Mouse (Mus musculus): ENCODE data around the gene Il23r. TPM values are rescaled to one million over a fixed set of nuclear protein-coding genes. Genes with fewer than 3 reads are reported as not detected.
"Not testable (repeated sequence)": the region's sequence is repeated elsewhere in the genome, so short reads cannot be mapped to it uniquely, and the experiment has no call there.

Il23r gene
- polyA plus RNA-seq, 1 experiment: not detected

DNA sequence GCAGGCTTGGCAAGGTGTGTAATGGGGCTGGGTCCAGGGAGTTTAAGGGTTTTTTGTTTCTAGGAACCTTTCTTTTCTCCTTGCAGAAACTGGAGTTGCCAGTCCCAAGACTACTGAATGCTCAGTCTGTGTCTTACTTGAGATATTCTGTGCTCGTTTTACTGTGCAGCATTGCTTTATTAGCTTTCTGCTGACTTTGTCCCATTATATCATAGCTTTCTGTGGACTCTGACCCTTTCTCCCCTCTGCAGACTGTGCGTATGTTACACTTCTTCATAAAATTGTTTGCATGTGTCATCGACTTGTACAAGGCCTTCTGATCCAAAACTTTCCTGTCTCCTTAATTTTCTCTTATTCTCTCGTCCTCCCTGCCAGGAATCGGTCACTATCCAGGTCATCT is 34.7 kb upstream of the Il23r start:
- TF ChIP-seq POLR2A (IDR thresholded peaks at IDR 0.05; ENCODE audit: borderline replicate concordance, control insufficient read depth, low read depth, low read length) (no peak), CTCF (IDR thresholded peaks at IDR 0.05; ENCODE audit: control insufficient read depth, insufficient read depth, low read length) (no peak)
- no peak overlapping the region for H3K27ac ChIP-seq (ENCODE audit: control insufficient read depth, insufficient read depth, low read depth, low read length, poor library complexity)
- no peaks in the 10 kb centered on the region for H3K4me1 ChIP-seq (ENCODE audit: control insufficient read depth, insufficient read depth, low read length)
- WGBS: 80% methylated on average over 5 of the region's 5 CpGs
- H3K4me3 ChIP-seq (replicated peaks; ENCODE audit: control insufficient read depth, low read depth, low read length): no peak overlapping the region

DNA sequence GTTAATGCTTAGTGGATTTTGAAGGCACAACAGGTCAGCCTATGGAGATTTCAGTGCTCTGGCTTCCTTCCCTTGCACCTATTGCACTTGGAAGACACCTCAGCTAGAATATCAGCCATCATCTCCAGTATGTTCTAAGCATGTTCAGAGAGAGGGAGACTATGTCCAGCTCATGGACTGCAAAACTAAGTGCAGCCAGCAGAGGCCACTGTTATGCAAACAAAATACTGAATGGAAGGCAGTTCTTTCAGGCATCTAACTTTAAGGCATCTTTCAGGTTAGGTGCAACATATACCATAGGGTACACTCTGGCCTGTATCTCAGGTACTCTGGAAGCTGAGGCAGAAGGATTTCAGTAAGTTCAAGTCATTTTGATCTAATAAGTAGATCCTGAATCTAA is 19.1 kb upstream of the Il23r start:
- no peak overlapping the region for H3K4me3 ChIP-seq (replicated peaks; ENCODE audit: control insufficient read depth, low read depth, low read length)
- H3K27ac ChIP-seq (ENCODE audit: control insufficient read depth, insufficient read depth, low read depth, low read length, poor library complexity): no peak overlapping the region
- no peaks in the 10 kb centered on the region for H3K4me1 ChIP-seq (ENCODE audit: control insufficient read depth, insufficient read depth, low read length)
- TF ChIP-seq CTCF (IDR thresholded peaks at IDR 0.05; ENCODE audit: control insufficient read depth, insufficient read depth, low read length) (no peak), POLR2A (IDR thresholded peaks at IDR 0.05; ENCODE audit: borderline replicate concordance, control insufficient read depth, low read depth, low read length) (no peak)

DNA sequence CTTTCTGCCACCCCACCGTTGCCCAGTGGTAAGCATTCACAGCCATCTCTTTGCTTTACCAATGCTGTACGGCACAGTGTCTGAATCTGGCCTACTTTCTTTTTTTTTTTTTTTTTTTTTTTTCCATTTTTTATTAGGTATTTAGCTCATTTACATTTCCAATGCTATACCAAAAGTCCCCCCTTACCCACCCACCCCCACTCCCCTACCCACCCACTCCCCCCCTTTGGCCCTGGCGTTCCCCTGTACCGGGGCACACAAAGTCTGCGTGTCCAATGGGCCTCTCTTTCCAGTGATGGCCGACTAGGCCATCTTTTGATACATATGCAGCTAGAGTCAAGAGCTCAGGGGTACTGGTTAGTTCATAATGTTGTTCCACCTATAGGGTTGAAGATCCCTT is 10.3 kb upstream of the Il23r start:
- not testable (repeated sequence) for H3K4me1 ChIP-seq (ENCODE audit: control insufficient read depth, insufficient read depth, low read length); H3K4me3 ChIP-seq (replicated peaks; ENCODE audit: control insufficient read depth, low read depth, low read length); H3K27ac ChIP-seq (ENCODE audit: control insufficient read depth, insufficient read depth, low read depth, low read length, poor library complexity)
- WGBS: 98% methylated on average over 2 of the region's 6 CpGs

DNA sequence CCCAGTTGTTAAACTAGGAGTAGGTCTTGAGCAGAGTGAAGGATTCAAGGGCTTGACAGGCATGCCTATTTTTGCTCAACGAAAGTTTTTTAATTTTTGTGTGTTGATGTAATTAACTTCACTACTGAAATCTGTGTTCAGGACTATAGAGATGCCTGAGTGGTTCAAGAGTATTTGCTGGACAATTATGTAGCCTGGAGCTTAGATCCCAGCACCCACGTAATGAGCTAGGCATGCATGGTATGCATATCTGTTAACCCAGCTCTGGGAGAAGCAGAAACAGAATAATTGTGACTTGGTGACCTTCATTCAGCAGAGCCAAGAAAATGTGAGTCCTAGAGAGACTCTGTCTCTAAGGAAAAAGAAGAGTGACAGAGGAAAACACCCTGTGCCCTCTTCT is 10.6 kb downstream of the Il23r start:
- no peak for TF ChIP-seq POLR2A (IDR thresholded peaks at IDR 0.05; ENCODE audit: borderline replicate concordance, control insufficient read depth, low read depth, low read length)
- no peak for TF ChIP-seq CTCF (IDR thresholded peaks at IDR 0.05; ENCODE audit: control insufficient read depth, insufficient read depth, low read length)
- 76% methylated on average over 2 of the region's 2 CpGs for WGBS
- H3K27ac ChIP-seq (ENCODE audit: control insufficient read depth, insufficient read depth, low read depth, low read length, poor library complexity): no peak overlapping the region
- no peaks in the 10 kb centered on the region for H3K4me1 ChIP-seq (ENCODE audit: control insufficient read depth, insufficient read depth, low read length)
- H3K4me3 ChIP-seq (replicated peaks; ENCODE audit: control insufficient read depth, low read depth, low read length): no peak overlapping the region

DNA sequence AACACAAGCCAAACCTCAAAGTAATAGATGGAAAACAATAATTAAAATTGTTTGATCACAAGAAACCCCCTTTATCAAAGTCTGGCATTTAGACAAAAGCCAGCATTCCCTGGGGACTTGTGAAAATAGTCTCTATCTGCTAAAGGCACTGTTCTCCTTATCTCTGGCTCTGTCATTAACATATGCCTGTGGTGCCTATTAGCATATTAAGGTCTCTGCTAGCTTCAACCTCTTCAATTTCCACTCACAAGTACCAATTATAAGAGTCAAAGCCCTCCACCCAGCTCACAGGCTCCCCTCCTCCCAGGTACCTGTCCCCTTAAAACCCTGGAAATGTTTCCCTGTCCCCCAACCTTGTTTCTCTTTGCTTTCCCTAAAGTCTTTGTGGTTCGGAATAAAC is 20.4 kb downstream of the Il23r start:
- Histone ChIP-seq H3K4me3 (replicated peaks; ENCODE audit: control insufficient read depth, low read depth, low read length) (no peak overlapping the region), H3K4me1 (ENCODE audit: control insufficient read depth, insufficient read depth, low read length) (no peaks in the 10 kb centered on the region), H3K27ac (ENCODE audit: control insufficient read depth, insufficient read depth, low read depth, low read length, poor library complexity) (no peak overlapping the region)
- WGBS: 47% methylated on average over 1 of the region's 1 CpGs
- TF ChIP-seq POLR2A (IDR thresholded peaks at IDR 0.05; ENCODE audit: borderline replicate concordance, control insufficient read depth, low read depth, low read length): no peak
- no peak for TF ChIP-seq CTCF (IDR thresholded peaks at IDR 0.05; ENCODE audit: control insufficient read depth, insufficient read depth, low read length)

DNA sequence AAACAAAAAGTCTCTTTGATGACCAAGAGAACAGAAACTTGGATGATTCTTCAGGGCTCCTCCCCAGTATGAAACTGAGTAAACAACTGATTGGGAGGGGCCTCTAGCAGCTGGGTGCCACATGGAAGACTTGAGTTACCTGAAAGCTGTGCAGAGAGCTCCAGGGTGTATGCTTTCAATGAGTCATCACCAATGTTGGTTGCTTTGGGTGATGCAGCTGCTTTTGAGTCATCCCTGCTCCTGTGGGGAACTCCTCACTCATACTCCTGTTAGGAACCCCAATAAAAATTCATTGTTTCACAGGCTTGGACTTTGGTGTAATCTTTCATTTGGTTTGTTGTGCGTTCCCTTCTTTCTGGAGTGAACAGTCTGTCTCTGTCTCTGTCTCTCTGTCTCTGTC is 32.2 kb downstream of the Il23r start:
- H3K4me1 ChIP-seq (ENCODE audit: control insufficient read depth, insufficient read depth, low read length): no peaks in the 10 kb centered on the region
- H3K27ac ChIP-seq (ENCODE audit: control insufficient read depth, insufficient read depth, low read depth, low read length, poor library complexity): no peak overlapping the region
- TF ChIP-seq POLR2A (IDR thresholded peaks at IDR 0.05; ENCODE audit: borderline replicate concordance, control insufficient read depth, low read depth, low read length): no peak
- no peak for TF ChIP-seq CTCF (IDR thresholded peaks at IDR 0.05; ENCODE audit: control insufficient read depth, insufficient read depth, low read length)
- no peak overlapping the region for H3K4me3 ChIP-seq (replicated peaks; ENCODE audit: control insufficient read depth, low read depth, low read length)
- WGBS: 94% methylated on average over 1 of the region's 1 CpGs

DNA sequence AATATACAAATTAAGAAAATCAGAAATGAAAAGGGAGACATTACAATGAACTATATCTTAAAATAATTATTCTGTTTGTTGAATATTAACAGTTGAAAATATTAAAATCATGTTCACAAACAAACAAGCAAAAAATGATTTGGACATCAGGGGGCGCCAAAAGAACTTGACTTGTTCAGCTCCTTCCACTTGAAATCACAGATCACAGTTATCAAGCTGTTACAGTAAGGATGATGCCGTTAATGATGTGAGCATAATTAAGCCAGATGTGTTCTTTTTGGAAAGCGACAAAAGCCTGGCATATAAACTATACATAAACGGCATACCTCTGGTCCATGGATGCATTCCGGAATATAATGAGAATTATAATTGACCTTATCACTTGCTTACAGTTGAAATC is 40.3 kb downstream of the Il23r start:
- H3K4me3 ChIP-seq (replicated peaks; ENCODE audit: control insufficient read depth, low read depth, low read length): no peak overlapping the region
- 49% methylated on average over 5 of the region's 5 CpGs for WGBS
- TF ChIP-seq CTCF (IDR thresholded peaks at IDR 0.05; ENCODE audit: control insufficient read depth, insufficient read depth, low read length): no peak
- TF ChIP-seq POLR2A (IDR thresholded peaks at IDR 0.05; ENCODE audit: borderline replicate concordance, control insufficient read depth, low read depth, low read length): no peak
- H3K27ac ChIP-seq (ENCODE audit: control insufficient read depth, insufficient read depth, low read depth, low read length, poor library complexity): no peak overlapping the region
- H3K4me1 ChIP-seq (ENCODE audit: control insufficient read depth, insufficient read depth, low read length): no peaks in the 10 kb centered on the region

DNA sequence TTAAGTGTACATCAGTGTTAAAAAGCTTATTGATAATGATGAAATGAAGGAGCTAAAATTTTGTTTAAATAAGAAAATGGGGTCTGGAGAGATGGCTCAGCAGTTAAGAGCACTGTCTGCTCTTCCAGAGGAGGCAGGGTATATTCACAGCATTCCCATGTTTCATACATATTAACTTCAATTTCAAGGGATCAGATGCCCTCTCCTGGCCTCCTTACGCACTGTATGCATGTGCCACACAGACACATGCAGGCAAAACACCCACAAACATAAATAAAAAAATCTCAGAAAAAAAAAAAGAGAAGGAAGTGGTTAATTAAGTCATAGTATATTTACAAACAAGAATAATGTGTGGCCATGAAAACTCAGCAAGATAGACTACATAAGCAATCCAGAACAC is 45.8 kb downstream of the Il23r start:
- no peak for TF ChIP-seq POLR2A (IDR thresholded peaks at IDR 0.05; ENCODE audit: borderline replicate concordance, control insufficient read depth, low read depth, low read length)
- no peak for TF ChIP-seq CTCF (IDR thresholded peaks at IDR 0.05; ENCODE audit: control insufficient read depth, insufficient read depth, low read length)
- Histone ChIP-seq H3K4me1 (ENCODE audit: control insufficient read depth, insufficient read depth, low read length) (no peaks in the 10 kb centered on the region), H3K27ac (ENCODE audit: control insufficient read depth, insufficient read depth, low read depth, low read length, poor library complexity) (no peak overlapping the region), H3K4me3 (replicated peaks; ENCODE audit: control insufficient read depth, low read depth, low read length) (no peak overlapping the region)
- 59% methylated on average over 1 of the region's 1 CpGs for WGBS

DNA sequence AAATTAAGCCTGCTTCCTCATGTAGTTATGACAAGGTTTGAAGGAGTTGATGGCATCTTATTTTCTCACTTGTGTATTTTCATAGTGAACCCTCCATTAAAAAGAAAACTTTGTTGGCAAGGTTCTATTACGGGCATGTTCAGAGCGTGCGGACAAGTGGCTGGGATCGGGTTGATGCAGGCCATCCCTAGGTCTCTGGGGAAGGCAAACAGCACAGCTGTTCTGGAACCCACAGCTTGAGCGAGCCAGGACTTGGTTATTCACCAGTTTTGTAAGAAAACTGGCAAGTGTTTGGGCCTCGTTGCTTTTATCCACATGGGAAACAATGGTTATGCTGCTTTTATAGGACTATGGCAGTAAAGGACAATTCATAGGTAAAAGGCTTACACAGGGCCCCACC is 48.5 kb downstream of the Il23r start:
- no peak overlapping the region for H3K4me3 ChIP-seq (replicated peaks; ENCODE audit: control insufficient read depth, low read depth, low read length)
- WGBS: 83% methylated on average over 6 of the region's 6 CpGs
- no peak overlapping the region for H3K27ac ChIP-seq (ENCODE audit: control insufficient read depth, insufficient read depth, low read depth, low read length, poor library complexity)
- H3K4me1 ChIP-seq (ENCODE audit: control insufficient read depth, insufficient read depth, low read length): no peaks in the 10 kb centered on the region
- TF ChIP-seq CTCF (IDR thresholded peaks at IDR 0.05; ENCODE audit: control insufficient read depth, insufficient read depth, low read length): no peak
- no peak for TF ChIP-seq POLR2A (IDR thresholded peaks at IDR 0.05; ENCODE audit: borderline replicate concordance, control insufficient read depth, low read depth, low read length)
